21 mouse cellular contexts compared by ENCODE assay signal in genomic region chr2:136691681-136692080, GRCm38 (mm10). TPM values are rescaled to one million over a fixed set of nuclear protein-coding genes. Genes with fewer than 3 reads are reported as not detected.
DNase-seq lines count a peak whose midpoint lies in the region; ATAC-seq and TF ChIP-seq lines count a peak whose summit lies in the region.
"Had no signal": no experiment of that assay in that cellular context is flagged by ENCODE, and none has a peak within 500 bp of the region (broad histone marks: within the 10 kb centered on the region; RNA-seq: fewer than 3 reads in every experiment).

No protein-coding gene starts in this region.

- TF ChIP-seq CTCF in lung, embryonic 14.5 days (IDR thresholded peaks at IDR 0.05; ENCODE audit: low read depth): no peak

- H3K4me3 ChIP-seq in lung, embryonic 14.5 days (ENCODE audit: low read depth, low read length): no peak overlapping the region
- H3K4me3 ChIP-seq: embryonic facial prominence, embryonic 12.5 days; forebrain, embryonic 15.5 days; heart, embryonic 10.5 days; intestine, embryonic 15.5 days had no signal

- no peaks in the 10 kb centered on the region for H3K36me3 ChIP-seq in lung, embryonic 14.5 days (ENCODE audit: insufficient read depth)
- H3K36me3 ChIP-seq: embryonic facial prominence, embryonic 12.5 days; forebrain, embryonic 15.5 days; heart, embryonic 10.5 days; intestine, embryonic 15.5 days had no signal

- no peak overlapping the region for H3K4me2 ChIP-seq in lung, embryonic 14.5 days
- H3K4me2 ChIP-seq: embryonic facial prominence, embryonic 12.5 days; forebrain, embryonic 15.5 days; hindbrain, embryonic 14.5 days; intestine, embryonic 15.5 days had no signal

- WGBS in lung, embryonic 14.5 days: 61% methylated on average over 1 of the region's 1 CpGs

- no peaks in the 10 kb centered on the region for H3K27me3 ChIP-seq in lung, embryonic 14.5 days (ENCODE audit: insufficient read depth, low read length)
- H3K27me3 ChIP-seq: embryonic facial prominence, embryonic 12.5 days; forebrain, embryonic 15.5 days; intestine, embryonic 15.5 days had no signal

- no peaks in the 10 kb centered on the region; the same call in 1 of the 2 replicates for H3K4me1 ChIP-seq in lung, embryonic 14.5 days (ENCODE audit: insufficient read depth)
- H3K4me1 ChIP-seq: embryonic facial prominence, embryonic 12.5 days; forebrain, embryonic 15.5 days; intestine, embryonic 15.5 days had no signal

- DNase-seq in adrenal gland, postnatal 14 days: peak; percentile 21
- no peak for DNase-seq in adrenal gland, adult 8-10 months
- DNase-seq in cerebellum, postnatal 25 days: peak; percentile 40 to 51
- DNase-seq in cerebellum, postnatal 4 days (ENCODE audit: low spot score in 2 of 2): no peak
- DNase-seq in lung, embryonic 14.5 days: peak; percentile 46
- no peak for DNase-seq in lung, postnatal 10 days
- peak; percentile 61 for DNase-seq in brain, adult 2 months (ENCODE audit: low read depth, low spot score)
- no peak for DNase-seq in liver
- DNase-seq: adrenal gland, postnatal 36 days; gastrocnemius, postnatal 36 days; heart, adult 11 months; kidney, adult 18-20 months; kidney, postnatal 10 days had no signal

- no peak overlapping the region for H3K9ac ChIP-seq in lung, embryonic 14.5 days
- H3K9ac ChIP-seq: embryonic facial prominence, embryonic 12.5 days; forebrain, embryonic 15.5 days; hindbrain, embryonic 14.5 days; intestine, embryonic 15.5 days had no signal

- no peak for ATAC-seq in lung, embryonic 14.5 days (ENCODE audit: insufficient read depth)
- ATAC-seq: activated CD4-positive, CD25-positive, alpha-beta regulatory T cell, adult 4 months; forebrain, embryonic 15.5 days; intestine, embryonic 15.5 days had no signal

- H3K9me3 ChIP-seq in lung, embryonic 14.5 days (ENCODE audit: low read depth, low read length): no peaks in the 10 kb centered on the region
- H3K9me3 ChIP-seq: embryonic facial prominence, embryonic 12.5 days; forebrain, embryonic 15.5 days; heart, embryonic 10.5 days; intestine, embryonic 15.5 days had no signal

- H3K27ac ChIP-seq in lung, embryonic 14.5 days (ENCODE audit: low read depth): no peak overlapping the region
- H3K27ac ChIP-seq: embryonic facial prominence, embryonic 12.5 days; forebrain, embryonic 15.5 days; heart, embryonic 10.5 days; hindbrain, embryonic 14.5 days; intestine, embryonic 15.5 days had no signal

RNA-seq across cellular contexts. Expression of gene Snap25, which starts 21.6 kb away (rescaled TPM):
- total RNA-seq in adrenal gland, postnatal 14 days (2021): 29.4 and 42.5 TPM in 2 replicates
- 10 to 100 TPM; 43.7 to 80.6 (median 62.5) TPM for total RNA-seq in adrenal gland, adult 8-10 months (2022)
- 1.2 and 1.6 TPM in 2 replicates for polyA plus RNA-seq in lung, embryonic 14.5 days (2014; fragmentation: Nextera tagmentation; extraction: Ambion mirVana)
- total RNA-seq: common myeloid progenitor, adult 5-6 weeks; gastrocnemius, postnatal 36 days; hematopoietic stem cell, adult 5-6 weeks had no signal

Comparison
In these comparisons a context has a peak if more than half of its experiments do, and no peak if none do; other contexts are left out.
1. DNase-seq: peak in adrenal gland, postnatal 14 days (single experiment), cerebellum, postnatal 25 days (2 of 2), lung, embryonic 14.5 days (single experiment) and brain, adult 2 months (single experiment); none in adrenal gland, adult 8-10 months (single experiment), cerebellum, postnatal 4 days (0 of 2), lung, postnatal 10 days (single experiment) and liver (single experiment).